Mouse (Mus musculus): ENCODE data around the gene Chrna4. TPM values are rescaled to one million over a fixed set of nuclear protein-coding genes. Genes with fewer than 3 reads are reported as not detected.

Gene Chrna4
- polyA plus RNA-seq, 1 experiment from 2014 or later, result 50.8 TPM

DNA sequence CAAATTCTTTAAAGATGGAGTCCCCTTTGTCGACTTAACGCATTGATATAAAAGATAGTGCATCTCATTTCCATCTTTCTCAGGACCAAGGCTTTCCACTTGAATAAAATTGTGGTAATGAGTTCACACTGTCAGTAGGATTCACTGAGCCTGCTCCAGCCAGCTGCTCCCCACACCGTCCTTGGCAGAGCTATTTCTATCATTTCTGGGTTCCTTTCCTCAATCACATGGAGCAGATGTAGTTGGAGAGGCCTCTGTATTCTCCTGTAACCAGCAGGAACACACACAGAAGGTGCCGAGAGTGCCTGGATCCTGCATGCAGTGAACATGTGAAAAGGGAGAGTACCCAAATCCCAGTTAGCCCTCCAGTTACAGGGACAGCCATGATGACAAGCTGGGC, 53.0 kb downstream of the Chrna4 start:
- H3K4me1 ChIP-seq (ENCODE audit: control insufficient read depth, insufficient read depth, low read length), result peaks cover 10% of the 10 kb centered on the region; the same call in 1 of the 2 replicates
- H3K9ac ChIP-seq (replicated peaks; ENCODE audit: low read length), result no peak overlapping the region
- H3K9me3 ChIP-seq (ENCODE audit: control insufficient read depth, low read length), result no peaks in the 10 kb centered on the region
- no peak overlapping the region for H3K4me2 ChIP-seq (ENCODE audit: low read length)
- no peaks in the 10 kb centered on the region for H3K36me3 ChIP-seq (ENCODE audit: control insufficient read depth, insufficient read depth, low read length)
- H3K27me3 ChIP-seq (ENCODE audit: control insufficient read depth, insufficient read depth, low read length), result no peaks in the 10 kb centered on the region
- DNase-seq (no peak), ATAC-seq (ENCODE audit: low FRiP score, low TSS enrichment) (no peak)
- no peak overlapping the region for H3K4me3 ChIP-seq (replicated peaks; ENCODE audit: low read depth, low read length)
- no peak overlapping the region for H3K27ac ChIP-seq (replicated peaks; ENCODE audit: low read depth, low read length)
- WGBS, result 66% methylated on average over 4 of the region's 4 CpGs

DNA sequence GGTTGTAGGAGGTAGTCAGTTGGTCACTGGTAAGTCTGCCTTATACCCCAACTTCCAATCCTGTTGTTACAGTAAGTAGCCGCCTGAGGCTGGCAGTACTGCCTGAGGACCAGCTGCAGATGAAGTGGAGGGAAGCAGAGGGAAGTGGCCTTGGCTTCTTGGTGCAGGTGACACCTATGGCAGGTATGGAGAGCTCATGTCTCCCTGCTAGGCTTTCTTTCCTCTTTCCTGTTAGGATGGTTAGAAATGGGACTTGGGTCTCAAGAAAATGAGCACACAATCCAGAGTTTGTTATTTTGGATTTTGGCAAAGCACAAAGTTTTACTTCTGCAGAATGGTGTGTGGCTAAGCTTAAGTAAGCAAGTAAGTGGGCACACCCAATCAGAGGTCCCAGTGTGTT, 54.4 kb downstream of the Chrna4 start:
- H3K9ac ChIP-seq (replicated peaks; ENCODE audit: low read length), result no peak overlapping the region
- H3K36me3 ChIP-seq (ENCODE audit: control insufficient read depth, insufficient read depth, low read length), result no peaks in the 10 kb centered on the region
- H3K27me3 ChIP-seq (ENCODE audit: control insufficient read depth, insufficient read depth, low read length), result no peaks in the 10 kb centered on the region
- ATAC-seq (ENCODE audit: low FRiP score, low TSS enrichment) (no peak), DNase-seq (no peak)
- H3K4me2 ChIP-seq (ENCODE audit: low read length), result no peak overlapping the region
- WGBS, result 79% methylated on average over 1 of the region's 1 CpGs
- H3K4me3 ChIP-seq (replicated peaks; ENCODE audit: low read depth, low read length), result no peak overlapping the region
- H3K27ac ChIP-seq (replicated peaks; ENCODE audit: low read depth, low read length), result no peak overlapping the region
- H3K9me3 ChIP-seq (ENCODE audit: control insufficient read depth, low read length), result no peaks in the 10 kb centered on the region
- peaks cover 10% of the 10 kb centered on the region; the same call in 1 of the 2 replicates for H3K4me1 ChIP-seq (ENCODE audit: control insufficient read depth, insufficient read depth, low read length)

DNA sequence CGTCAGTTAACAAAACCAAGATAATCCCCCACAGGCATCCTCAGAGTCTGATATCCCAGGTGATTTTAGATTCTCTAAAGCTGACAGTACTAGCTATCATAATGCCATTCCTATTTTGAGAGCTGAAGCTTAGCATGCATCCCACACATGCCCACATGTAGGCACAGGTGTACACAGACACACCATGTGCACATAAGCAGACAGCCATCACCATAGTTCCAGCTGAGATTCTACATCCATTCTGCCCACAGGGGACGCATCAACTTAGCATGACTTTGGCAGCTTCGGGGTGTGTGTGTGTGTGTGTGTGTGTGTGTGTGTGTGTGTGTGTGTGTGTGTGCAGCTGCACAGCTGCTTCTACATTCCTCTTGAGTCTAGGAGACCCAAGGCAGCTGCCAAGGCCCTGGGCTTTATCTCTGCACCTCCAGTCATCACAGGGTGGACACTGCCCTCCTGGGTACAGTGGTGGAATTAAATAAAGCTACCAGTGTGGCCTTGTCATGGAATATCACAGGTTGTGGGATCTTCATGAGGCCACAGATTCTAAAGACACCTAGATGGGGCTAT, 54.9 kb downstream of the Chrna4 start:
- H3K9me3 ChIP-seq (ENCODE audit: control insufficient read depth, low read length), result no peaks in the 10 kb centered on the region
- H3K27ac ChIP-seq (replicated peaks; ENCODE audit: low read depth, low read length), result no peak overlapping the region
- peaks cover 5% of the 10 kb centered on the region for H3K36me3 ChIP-seq (ENCODE audit: control insufficient read depth, insufficient read depth, low read length)
- H3K27me3 ChIP-seq (ENCODE audit: control insufficient read depth, insufficient read depth, low read length), result no peaks in the 10 kb centered on the region
- peaks cover 10% of the 10 kb centered on the region; the same call in 1 of the 2 replicates for H3K4me1 ChIP-seq (ENCODE audit: control insufficient read depth, insufficient read depth, low read length)
- DNase-seq (peak; percentile 19), ATAC-seq (ENCODE audit: low FRiP score, low TSS enrichment) (no peak)
- H3K9ac ChIP-seq (replicated peaks; ENCODE audit: low read length), result no peak overlapping the region
- H3K4me2 ChIP-seq (ENCODE audit: low read length), result no peak overlapping the region
- WGBS, result 42% methylated on average over 3 of the region's 3 CpGs
- no peak overlapping the region for H3K4me3 ChIP-seq (replicated peaks; ENCODE audit: low read depth, low read length)

DNA sequence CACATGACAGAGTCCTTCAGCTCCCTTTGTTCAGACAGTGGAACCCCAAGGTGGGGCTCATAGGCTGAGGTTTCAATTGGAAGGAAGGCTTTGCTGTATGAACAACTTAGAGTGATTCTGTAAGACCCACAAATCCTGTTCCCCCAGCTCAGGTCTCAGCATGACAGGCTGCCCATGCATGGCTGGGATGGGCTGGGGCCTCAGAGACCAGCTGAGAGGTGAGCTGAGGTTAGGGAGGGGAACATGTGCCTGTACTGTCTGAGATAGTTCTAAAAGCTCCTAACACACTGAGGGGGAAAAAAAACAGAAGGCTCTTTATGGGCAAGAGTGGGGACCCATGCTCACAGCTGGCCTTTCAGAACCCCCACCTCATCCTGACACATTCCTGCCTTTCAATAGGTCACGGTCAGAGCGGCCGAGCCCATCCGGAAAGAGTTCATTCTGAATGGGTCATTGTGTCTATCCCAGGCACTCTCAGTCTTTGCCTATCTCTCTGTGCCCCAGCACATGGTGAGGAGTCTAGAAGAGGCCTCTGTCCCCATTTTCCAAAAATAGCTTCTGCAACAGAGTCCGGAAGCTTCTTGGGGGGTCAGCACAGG, 55.8 kb downstream of the Chrna4 start:
- H3K9ac ChIP-seq (replicated peaks; ENCODE audit: low read length), result no peak overlapping the region
- no peak overlapping the region for H3K27ac ChIP-seq (replicated peaks; ENCODE audit: low read depth, low read length)
- no peak overlapping the region for H3K4me3 ChIP-seq (replicated peaks; ENCODE audit: low read depth, low read length)
- peaks cover 14% of the 10 kb centered on the region for H3K36me3 ChIP-seq (ENCODE audit: control insufficient read depth, insufficient read depth, low read length)
- DNase-seq (peak; percentile 8), ATAC-seq (ENCODE audit: low FRiP score, low TSS enrichment) (no peak)
- no peak overlapping the region for H3K4me2 ChIP-seq (ENCODE audit: low read length)
- H3K4me1 ChIP-seq (ENCODE audit: control insufficient read depth, insufficient read depth, low read length), result peaks cover 10% of the 10 kb centered on the region; the same call in 1 of the 2 replicates
- WGBS, result 37% methylated on average over 5 of the region's 5 CpGs
- H3K27me3 ChIP-seq (ENCODE audit: control insufficient read depth, insufficient read depth, low read length), result no peaks in the 10 kb centered on the region
- no peaks in the 10 kb centered on the region for H3K9me3 ChIP-seq (ENCODE audit: control insufficient read depth, low read length)

DNA sequence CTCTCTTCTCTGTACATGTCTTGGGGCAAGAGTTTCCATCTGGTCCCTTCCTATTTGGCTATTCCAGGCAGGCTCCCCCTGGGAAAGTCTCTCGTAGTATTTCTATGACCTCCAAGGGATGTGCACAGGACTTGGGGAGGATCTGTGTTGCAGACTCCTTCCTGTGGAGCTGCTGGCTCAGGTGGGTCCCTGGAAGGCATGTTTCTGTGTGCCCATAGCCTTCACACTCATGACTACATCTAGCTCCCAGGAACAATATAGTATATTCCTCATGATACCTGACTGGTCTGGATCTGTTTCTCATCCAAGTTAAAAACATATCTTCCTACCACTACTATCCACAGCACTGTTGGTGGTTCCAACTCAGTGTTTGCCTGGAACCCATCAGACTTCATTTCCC, 56.3 kb downstream of the Chrna4 start:
- no peak overlapping the region for H3K4me2 ChIP-seq (ENCODE audit: low read length)
- no peak for DNase-seq
- no peaks in the 10 kb centered on the region for H3K9me3 ChIP-seq (ENCODE audit: control insufficient read depth, low read length)
- WGBS, result 58% methylated on average over 1 of the region's 1 CpGs
- peaks cover 19% of the 10 kb centered on the region for H3K36me3 ChIP-seq (ENCODE audit: control insufficient read depth, insufficient read depth, low read length)
- no peaks in the 10 kb centered on the region for H3K27me3 ChIP-seq (ENCODE audit: control insufficient read depth, insufficient read depth, low read length)
- no peak overlapping the region for H3K4me3 ChIP-seq (replicated peaks; ENCODE audit: low read depth, low read length)
- H3K4me1 ChIP-seq (ENCODE audit: control insufficient read depth, insufficient read depth, low read length), result peaks cover 10% of the 10 kb centered on the region; the same call in 1 of the 2 replicates
- no peak overlapping the region for H3K9ac ChIP-seq (replicated peaks; ENCODE audit: low read length)
- no peak for ATAC-seq (ENCODE audit: low FRiP score, low TSS enrichment)
- no peak overlapping the region for H3K27ac ChIP-seq (replicated peaks; ENCODE audit: low read depth, low read length)

DNA sequence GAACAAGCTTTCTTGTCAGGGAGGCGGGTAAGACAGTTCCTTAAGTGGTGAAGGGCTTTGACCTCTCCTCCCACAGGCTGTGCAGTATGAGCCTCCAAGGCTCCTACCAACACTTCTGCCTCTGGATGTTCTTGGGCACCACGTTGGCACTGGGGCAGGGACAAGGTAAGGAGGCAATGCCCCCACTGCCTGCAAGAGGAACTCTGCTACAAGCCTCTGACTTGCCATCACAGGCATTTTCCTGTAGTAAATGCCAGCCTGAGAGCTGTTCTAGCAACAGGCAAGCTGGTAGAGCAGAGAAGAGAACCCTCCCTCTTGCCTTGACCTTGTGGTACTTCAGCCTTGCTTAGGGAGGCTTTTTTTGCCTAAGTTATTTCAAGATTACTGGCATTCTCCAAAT, 56.9 kb downstream of the Chrna4 start, which contains the start of gene Col20a1:
Col20a1 (plus strand) TSS at position 87 of the 400 bp plus-strand sequence.
- no peak within 1 kb of the TSS for H3K4me2 ChIP-seq (ENCODE audit: low read length)
- no peaks in the 10 kb centered on the region for H3K27me3 ChIP-seq (ENCODE audit: control insufficient read depth, insufficient read depth, low read length)
- H3K4me1 ChIP-seq (ENCODE audit: control insufficient read depth, insufficient read depth, low read length), result peaks cover 10% of the 10 kb centered on the region; the same call in 1 of the 2 replicates
- no peak within 1 kb of the TSS for H3K4me3 ChIP-seq (replicated peaks; ENCODE audit: low read depth, low read length)
- ATAC-seq (ENCODE audit: low FRiP score, low TSS enrichment) (no peak), DNase-seq (no peak)
- peaks cover 25% of the 10 kb centered on the region for H3K36me3 ChIP-seq (ENCODE audit: control insufficient read depth, insufficient read depth, low read length)
- WGBS, result 58% methylated on average over 2 of the region's 2 CpGs
- H3K9ac ChIP-seq (replicated peaks; ENCODE audit: low read length), result no peak within 1 kb of the TSS
- no peak within 1 kb of the TSS for H3K27ac ChIP-seq (replicated peaks; ENCODE audit: low read depth, low read length)
- no peaks in the 10 kb centered on the region for H3K9me3 ChIP-seq (ENCODE audit: control insufficient read depth, low read length)

DNA sequence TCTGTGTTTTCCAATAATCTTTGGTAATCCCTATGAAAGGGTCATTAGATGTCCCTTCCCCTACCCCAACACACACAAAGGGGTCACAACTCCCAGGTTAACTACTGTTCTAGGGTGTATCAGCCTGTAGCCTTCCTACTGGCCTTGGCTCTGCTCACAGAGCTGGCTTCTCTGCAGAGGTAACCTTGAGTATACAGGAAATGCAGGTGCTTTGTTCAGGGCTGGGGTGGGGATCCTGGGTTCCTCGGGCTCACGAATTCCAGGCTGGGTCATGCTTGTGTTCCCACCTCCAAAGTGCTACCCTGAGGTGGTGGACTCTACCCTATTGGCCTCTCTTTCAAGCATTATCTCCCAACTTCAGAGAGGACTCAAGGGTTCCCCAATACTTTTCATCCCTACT, 57.7 kb downstream of the Chrna4 start:
- ATAC-seq (ENCODE audit: low FRiP score, low TSS enrichment) (no peak), DNase-seq (no peak)
- Histone ChIP-seq H3K27ac (replicated peaks; ENCODE audit: low read depth, low read length) (no peak overlapping the region), H3K9ac (replicated peaks; ENCODE audit: low read length) (no peak overlapping the region), H3K4me2 (ENCODE audit: low read length) (no peak overlapping the region), H3K4me3 (replicated peaks; ENCODE audit: low read depth, low read length) (no peak overlapping the region), H3K36me3 (ENCODE audit: control insufficient read depth, insufficient read depth, low read length) (peaks cover 33% of the 10 kb centered on the region), H3K27me3 (ENCODE audit: control insufficient read depth, insufficient read depth, low read length) (no peaks in the 10 kb centered on the region), H3K9me3 (ENCODE audit: control insufficient read depth, low read length) (no peaks in the 10 kb centered on the region), H3K4me1 (ENCODE audit: control insufficient read depth, insufficient read depth, low read length) (peaks cover 10% of the 10 kb centered on the region; the same call in 1 of the 2 replicates)
- 80% methylated on average over 2 of the region's 2 CpGs for WGBS

DNA sequence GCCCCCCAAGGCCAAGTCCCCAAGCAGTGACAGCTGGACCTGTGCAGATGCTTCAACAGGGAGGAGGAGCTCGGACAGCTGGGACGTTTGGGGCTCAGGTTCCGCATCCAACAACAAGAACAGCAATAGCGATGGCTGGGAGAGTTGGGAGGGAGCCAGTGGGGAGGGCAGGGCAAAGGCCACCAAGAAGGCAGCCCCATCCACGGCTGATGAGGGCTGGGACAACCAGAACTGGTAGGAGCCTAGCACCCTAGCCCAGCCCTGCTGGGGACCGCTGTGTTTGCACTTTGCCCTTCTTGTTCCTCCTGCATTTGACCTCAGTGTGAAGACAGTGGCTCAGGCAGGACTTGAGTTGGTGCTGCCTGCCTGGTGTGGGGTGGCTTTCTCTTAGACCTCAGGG, 62.2 kb downstream of the Chrna4 start:
- no peaks in the 10 kb centered on the region for H3K9me3 ChIP-seq (ENCODE audit: control insufficient read depth, low read length)
- H3K36me3 ChIP-seq (ENCODE audit: control insufficient read depth, insufficient read depth, low read length), result peaks cover 78% of the 10 kb centered on the region
- no peak overlapping the region for H3K4me2 ChIP-seq (ENCODE audit: low read length)
- WGBS, result 85% methylated on average over 6 of the region's 6 CpGs
- no peak overlapping the region for H3K4me3 ChIP-seq (replicated peaks; ENCODE audit: low read depth, low read length)
- no peaks in the 10 kb centered on the region for H3K4me1 ChIP-seq (ENCODE audit: control insufficient read depth, insufficient read depth, low read length)
- DNase-seq, result no peak
- ATAC-seq (ENCODE audit: low FRiP score, low TSS enrichment), result no peak
- H3K27me3 ChIP-seq (ENCODE audit: control insufficient read depth, insufficient read depth, low read length), result no peaks in the 10 kb centered on the region
- no peak overlapping the region for H3K27ac ChIP-seq (replicated peaks; ENCODE audit: low read depth, low read length)
- no peak overlapping the region for H3K9ac ChIP-seq (replicated peaks; ENCODE audit: low read length)
